Mouse (Mus musculus) small intestine, adult 2 months (tissue): ENCODE results near the gene Gm13287.
"Not testable (repeated sequence)": the region's sequence is repeated elsewhere in the genome, so short reads cannot be mapped to it uniquely, and the experiment has no call there.

Experiments used
- CTCF ChIP-seq: fragments of 200-500 bp; IDR thresholded peaks from 2 replicates; pipeline ENCODE4 v1.5.1; 2012; ENCODE audit warnings: low read depth, mild to moderate bottlenecking, control low read depth, inconsistent platforms, low read length, moderate library complexity, mixed read lengths; ENCODE audit not compliant: insufficient replicate concordance, insufficient read length; ENCODE audit errors: extremely low read depth
- POLR2A ChIP-seq: fragments of 200-500 bp; IDR thresholded peaks from 2 replicates; pipeline ENCODE4 v1.6.1; 2012; ENCODE audit warnings: low read depth, mild to moderate bottlenecking, control low read depth, inconsistent platforms, low read length, moderate library complexity

DNA sequence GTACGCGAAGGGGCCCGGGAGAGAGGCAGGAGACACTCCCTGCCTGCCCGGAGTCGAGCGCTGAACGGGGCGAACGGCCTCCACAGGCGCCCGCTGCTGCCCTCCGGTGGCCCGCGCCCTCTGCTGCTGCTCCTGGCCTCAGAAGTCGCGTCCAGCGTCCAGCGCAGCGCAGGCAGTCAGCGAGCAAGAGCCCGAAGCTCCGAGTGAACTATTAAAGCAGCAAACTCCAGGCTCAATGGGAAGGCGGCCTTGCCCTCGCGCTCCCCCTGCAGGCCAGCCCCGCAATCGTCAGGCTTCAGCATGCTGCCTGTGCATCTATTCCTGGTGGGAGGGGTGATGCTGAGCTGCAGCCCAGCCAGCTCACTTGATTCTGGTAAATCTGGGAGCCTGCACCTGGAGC is 17.6 kb upstream of the Gm13287 start, which contains the start of gene Gm13276:
- TF ChIP-seq CTCF, POLR2A: not testable (repeated sequence)
